Mouse (Mus musculus): ENCODE results near the gene Kcnc4. TPM values are rescaled to one million over a fixed set of nuclear protein-coding genes. Genes with fewer than 3 reads are reported as not detected.
A peak's percentile ranks its signal among the peaks of the same experiment; 100 is the strongest.

Kcnc4 gene
- polyA plus RNA-seq, 1 experiment from 2014 or later = 0.11 TPM

DNA sequence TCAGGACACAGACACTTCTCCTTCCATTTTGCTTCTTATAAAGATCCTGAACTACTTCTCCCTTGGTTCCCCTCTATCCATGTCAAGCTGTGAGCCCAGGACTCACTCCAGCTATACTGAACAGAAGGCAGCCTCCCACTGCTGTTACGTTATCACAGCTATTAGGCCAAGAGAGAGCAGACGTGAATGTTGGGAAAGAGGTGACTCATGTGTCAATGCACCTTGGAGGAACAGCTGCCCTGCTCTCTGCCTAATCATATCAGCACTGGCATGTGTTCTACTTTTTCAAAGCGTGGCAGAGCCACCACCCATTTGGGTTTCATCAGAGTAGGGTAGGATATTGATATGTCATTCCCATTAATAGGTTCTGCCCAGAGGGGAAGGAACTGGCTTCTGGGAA is 12.5 kb downstream of the Kcnc4 start:
- Histone ChIP-seq H3K4me1 (replicated peaks) (no peaks in the 10 kb centered on the region), H3K9me3 (no peaks in the 10 kb centered on the region), H3K9ac (no peak overlapping the region), H3K4me3 (replicated peaks) (no peak overlapping the region), H3K27ac (no peak overlapping the region), H3K36me3 (no peaks in the 10 kb centered on the region), H3K4me2 (replicated peaks) (no peak overlapping the region), H3K27me3 (replicated peaks) (no peaks in the 10 kb centered on the region)
- WGBS = 57% methylated on average over 3 of the region's 3 CpGs
- ATAC-seq = peak; percentile 58; the same call in 1 of the 2 replicates

DNA sequence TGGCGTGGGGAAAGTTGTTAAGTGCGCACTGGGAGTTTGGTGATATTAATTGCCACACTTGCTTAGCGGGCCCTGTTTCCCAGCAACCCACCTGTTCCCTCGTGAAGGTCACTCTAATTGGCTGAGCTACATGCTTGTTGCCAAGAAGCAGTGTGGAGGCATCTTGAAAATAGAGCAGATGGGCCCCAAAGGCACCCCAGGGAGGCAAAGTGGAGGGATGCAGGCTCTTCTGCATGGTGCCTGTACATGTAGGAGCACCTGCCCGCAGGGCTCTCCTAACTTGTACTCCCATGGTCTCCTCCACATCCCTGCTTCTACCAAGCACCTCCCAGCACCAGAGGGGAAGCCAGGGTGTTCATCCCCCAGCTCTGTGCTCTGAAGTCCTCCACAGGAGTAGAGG is 15.5 kb downstream of the Kcnc4 start:
- WGBS = 68% methylated on average over 5 of the region's 5 CpGs
- H3K4me1 ChIP-seq (replicated peaks) = no peaks in the 10 kb centered on the region
- no peak overlapping the region for H3K4me2 ChIP-seq (replicated peaks)
- no peaks in the 10 kb centered on the region for H3K9me3 ChIP-seq
- H3K27me3 ChIP-seq (replicated peaks) = 0 out of 2 replicates have a peak, but pooled peaks cover 4% of the 10 kb centered on the region
- H3K4me3 ChIP-seq (replicated peaks) = no peak overlapping the region
- ATAC-seq = no peak
- H3K36me3 ChIP-seq = no peaks in the 10 kb centered on the region
- H3K27ac ChIP-seq = no peak overlapping the region
- no peak overlapping the region for H3K9ac ChIP-seq

DNA sequence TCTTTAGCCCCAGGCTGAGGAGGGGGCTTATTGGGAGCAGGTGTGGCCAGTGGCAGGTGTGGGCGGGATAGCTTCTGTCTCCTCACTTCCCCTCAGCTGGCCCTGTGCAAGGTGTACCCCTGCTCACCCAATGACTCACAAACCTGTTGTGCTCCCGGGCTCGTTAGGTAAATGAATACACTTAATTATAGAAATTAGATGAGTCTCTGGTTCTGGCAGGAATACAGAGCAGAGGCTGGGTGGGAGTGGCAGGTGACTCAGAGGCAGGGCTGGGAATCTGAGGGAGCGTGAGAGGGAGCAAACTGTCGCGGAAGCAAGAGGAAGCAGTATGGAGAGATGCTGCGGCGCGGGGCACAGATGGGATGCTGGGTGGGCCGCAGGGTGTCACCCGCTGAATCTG is 17.2 kb downstream of the Kcnc4 start:
- H3K4me2 ChIP-seq (replicated peaks) = no peak overlapping the region
- WGBS = 82% methylated on average over 11 of the region's 11 CpGs

DNA sequence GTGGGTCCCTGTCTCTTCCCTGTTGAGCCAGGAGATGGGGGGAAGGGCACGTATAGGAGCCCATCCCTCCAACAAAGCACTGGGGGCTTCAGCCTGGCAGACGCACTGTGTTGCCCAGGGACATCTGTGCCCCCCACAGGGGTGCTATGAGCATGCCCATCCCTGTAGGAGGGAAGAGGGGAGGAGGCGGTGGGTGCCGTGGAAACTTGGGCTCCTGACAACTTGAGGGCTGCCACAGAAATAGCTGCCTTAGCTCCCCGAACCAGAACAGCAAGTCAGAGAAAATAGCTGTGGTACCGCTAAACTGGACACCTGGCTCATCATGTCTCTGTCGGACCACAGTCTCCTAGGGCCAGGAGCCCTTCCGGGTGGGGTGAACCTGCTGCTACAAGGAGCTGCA is 18.0 kb downstream of the Kcnc4 start:
- no peak overlapping the region for H3K4me3 ChIP-seq (replicated peaks)
- no peaks in the 10 kb centered on the region for H3K36me3 ChIP-seq
- H3K4me2 ChIP-seq (replicated peaks) = no peak overlapping the region
- 0 out of 2 replicates have a peak, but pooled peaks cover 4% of the 10 kb centered on the region for H3K27me3 ChIP-seq (replicated peaks)
- ATAC-seq = no peak
- H3K4me1 ChIP-seq (replicated peaks) = no peaks in the 10 kb centered on the region
- H3K27ac ChIP-seq = no peak overlapping the region
- H3K9me3 ChIP-seq = no peaks in the 10 kb centered on the region
- no peak overlapping the region for H3K9ac ChIP-seq
- 77% methylated on average over 8 of the region's 8 CpGs for WGBS

More for the DNA sequence above, 17.2 kb downstream of the Kcnc4 start:
- H3K9ac ChIP-seq = no peak overlapping the region
- no peaks in the 10 kb centered on the region for H3K9me3 ChIP-seq
- no peaks in the 10 kb centered on the region for H3K36me3 ChIP-seq
- H3K4me3 ChIP-seq (replicated peaks) = no peak overlapping the region
- no peaks in the 10 kb centered on the region for H3K4me1 ChIP-seq (replicated peaks)
- H3K27ac ChIP-seq = no peak overlapping the region
- H3K27me3 ChIP-seq (replicated peaks) = 0 out of 2 replicates have a peak, but pooled peaks cover 4% of the 10 kb centered on the region
- no peak for ATAC-seq

DNA sequence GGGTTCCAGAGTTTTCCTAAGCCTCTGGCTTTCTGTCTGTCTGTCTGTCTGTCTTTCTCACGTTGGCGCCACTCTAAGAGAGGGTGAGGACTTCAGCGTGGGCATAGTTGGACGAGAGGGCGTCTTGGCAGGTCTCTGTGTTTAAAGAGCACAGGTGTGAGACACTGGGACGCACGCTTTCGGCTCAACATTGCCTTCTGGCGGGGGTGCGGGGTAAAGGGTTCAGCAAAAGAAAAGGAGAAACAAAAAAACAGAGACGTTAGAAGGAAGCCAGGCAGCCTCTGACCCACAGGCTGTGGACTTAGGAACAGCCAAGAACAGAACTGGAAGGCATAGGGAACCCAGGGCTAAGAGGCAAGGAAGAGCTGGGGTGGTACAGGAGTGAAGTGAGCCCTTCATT is 20.1 kb downstream of the Kcnc4 start:
- Histone ChIP-seq H3K9ac (no peak overlapping the region), H3K36me3 (no peaks in the 10 kb centered on the region), H3K9me3 (no peaks in the 10 kb centered on the region), H3K27me3 (replicated peaks) (0 out of 2 replicates have a peak, but pooled peaks cover 4% of the 10 kb centered on the region), H3K4me3 (replicated peaks) (no peak overlapping the region), H3K4me2 (replicated peaks) (no peak overlapping the region), H3K4me1 (replicated peaks) (no peaks in the 10 kb centered on the region), H3K27ac (no peak overlapping the region)
- ATAC-seq = no peak
- 88% methylated on average over 11 of the region's 11 CpGs for WGBS

DNA sequence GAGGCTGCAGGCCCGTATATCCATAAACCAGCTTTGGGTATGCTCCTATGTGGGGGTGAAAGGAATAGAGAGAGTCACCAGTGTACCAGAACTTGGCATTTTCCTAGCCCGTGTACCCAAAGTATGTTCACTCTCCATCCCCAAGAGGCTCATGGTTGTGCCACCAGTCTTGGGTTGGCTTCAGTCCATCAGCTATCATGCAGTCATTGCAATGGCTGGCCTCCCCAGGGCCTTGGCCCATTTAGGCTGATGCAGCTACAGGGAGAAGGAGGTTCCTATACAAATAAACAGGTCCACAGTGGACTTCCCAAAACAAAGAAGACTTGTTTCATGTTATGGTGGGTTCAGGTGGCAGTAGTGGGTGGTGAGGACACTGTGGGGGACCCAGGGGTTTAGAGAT is 21.7 kb downstream of the Kcnc4 start:
- Histone ChIP-seq H3K27me3 (replicated peaks) (0 out of 2 replicates have a peak, but pooled peaks cover 4% of the 10 kb centered on the region), H3K36me3 (no peaks in the 10 kb centered on the region), H3K9me3 (no peaks in the 10 kb centered on the region), H3K4me1 (replicated peaks) (no peaks in the 10 kb centered on the region), H3K9ac (no peak overlapping the region), H3K4me2 (replicated peaks) (no peak overlapping the region), H3K27ac (no peak overlapping the region), H3K4me3 (replicated peaks) (no peak overlapping the region)
- WGBS = 87% methylated on average over 2 of the region's 2 CpGs
- ATAC-seq = no peak

DNA sequence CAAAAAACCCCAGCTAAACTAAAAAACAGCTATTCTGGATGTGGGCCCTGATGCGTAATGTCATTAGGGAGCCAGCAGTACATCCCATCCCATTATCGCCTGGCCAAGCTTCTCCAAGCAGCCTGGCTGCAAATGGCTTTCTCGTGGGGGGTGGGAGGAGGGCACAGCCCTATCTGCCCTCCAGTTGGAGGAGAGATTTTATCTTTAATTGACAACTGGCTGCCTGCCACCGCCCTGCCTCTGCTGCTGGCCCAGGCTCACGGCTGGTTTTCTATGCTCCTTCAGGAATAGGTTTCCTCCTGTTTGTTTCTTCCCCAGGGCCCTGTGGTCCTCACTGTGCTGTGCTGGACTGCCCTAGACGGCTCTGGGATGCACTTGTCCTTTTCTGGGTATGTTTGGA is 22.9 kb downstream of the Kcnc4 start:
- WGBS = 47% methylated on average over 6 of the region's 6 CpGs
- H3K9me3 ChIP-seq = no peaks in the 10 kb centered on the region
- H3K4me2 ChIP-seq (replicated peaks) = no peak overlapping the region
- H3K9ac ChIP-seq = no peak overlapping the region
- H3K27me3 ChIP-seq (replicated peaks) = 0 out of 2 replicates have a peak, but pooled peaks cover 4% of the 10 kb centered on the region
- H3K4me3 ChIP-seq (replicated peaks) = no peak overlapping the region
- no peaks in the 10 kb centered on the region for H3K4me1 ChIP-seq (replicated peaks)
- ATAC-seq = no peak
- H3K27ac ChIP-seq = no peak overlapping the region
- H3K36me3 ChIP-seq = no peaks in the 10 kb centered on the region

DNA sequence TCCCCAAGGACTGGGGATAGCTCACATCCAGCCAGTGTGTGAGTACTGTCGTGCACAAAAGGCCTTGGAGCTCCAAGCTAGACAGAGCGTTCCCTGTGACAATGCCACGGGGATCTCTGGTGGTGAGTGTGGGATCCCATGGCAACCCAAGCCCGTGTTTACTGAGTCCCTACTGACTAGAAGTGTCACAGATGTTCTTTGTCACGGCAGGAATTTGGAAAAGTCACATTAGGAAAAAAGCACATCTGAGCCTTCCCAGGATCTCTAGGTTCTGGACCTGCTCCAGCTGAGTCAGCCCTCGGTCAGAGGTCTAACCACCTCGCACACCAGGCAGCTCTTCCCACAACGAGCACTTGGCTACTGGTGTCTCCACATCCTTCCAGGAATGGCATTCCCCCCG is 25.7 kb downstream of the Kcnc4 start:
- Histone ChIP-seq H3K27ac (no peak overlapping the region), H3K4me1 (replicated peaks) (no peaks in the 10 kb centered on the region), H3K4me3 (replicated peaks) (no peak overlapping the region), H3K36me3 (no peaks in the 10 kb centered on the region), H3K9ac (no peak overlapping the region), H3K27me3 (replicated peaks) (no peaks in the 10 kb centered on the region), H3K9me3 (no peaks in the 10 kb centered on the region), H3K4me2 (replicated peaks) (no peak overlapping the region)
- no peak for ATAC-seq
- WGBS = 46% methylated on average over 9 of the region's 9 CpGs

DNA sequence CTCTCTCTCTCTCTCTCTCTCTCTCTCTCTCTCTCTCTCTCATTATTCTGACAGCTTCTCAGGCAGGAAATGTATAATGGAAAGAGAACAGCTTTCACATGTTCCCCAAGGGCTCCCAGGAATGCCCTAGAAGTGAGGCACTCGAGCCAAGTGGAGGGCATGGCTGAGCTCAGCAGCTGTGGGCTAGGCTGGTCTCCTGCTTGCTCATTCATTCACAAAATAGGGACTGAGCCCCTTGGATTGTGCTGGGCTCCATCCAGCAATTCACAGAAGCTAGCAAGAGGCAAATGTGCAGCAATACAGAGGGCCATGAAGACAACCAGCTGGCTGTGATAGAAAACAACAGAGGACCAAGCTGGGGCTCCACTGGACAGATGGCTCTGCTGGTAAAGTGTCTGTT is 28.1 kb downstream of the Kcnc4 start:
- Histone ChIP-seq H3K4me3 (replicated peaks) (no peak overlapping the region), H3K9ac (no peak overlapping the region), H3K4me1 (replicated peaks) (no peaks in the 10 kb centered on the region), H3K27ac (no peak overlapping the region), H3K27me3 (replicated peaks) (no peaks in the 10 kb centered on the region), H3K36me3 (no peaks in the 10 kb centered on the region), H3K9me3 (no peaks in the 10 kb centered on the region), H3K4me2 (replicated peaks) (no peak overlapping the region)
- ATAC-seq = no peak
- WGBS = 24% methylated on average over 1 of the region's 1 CpGs

DNA sequence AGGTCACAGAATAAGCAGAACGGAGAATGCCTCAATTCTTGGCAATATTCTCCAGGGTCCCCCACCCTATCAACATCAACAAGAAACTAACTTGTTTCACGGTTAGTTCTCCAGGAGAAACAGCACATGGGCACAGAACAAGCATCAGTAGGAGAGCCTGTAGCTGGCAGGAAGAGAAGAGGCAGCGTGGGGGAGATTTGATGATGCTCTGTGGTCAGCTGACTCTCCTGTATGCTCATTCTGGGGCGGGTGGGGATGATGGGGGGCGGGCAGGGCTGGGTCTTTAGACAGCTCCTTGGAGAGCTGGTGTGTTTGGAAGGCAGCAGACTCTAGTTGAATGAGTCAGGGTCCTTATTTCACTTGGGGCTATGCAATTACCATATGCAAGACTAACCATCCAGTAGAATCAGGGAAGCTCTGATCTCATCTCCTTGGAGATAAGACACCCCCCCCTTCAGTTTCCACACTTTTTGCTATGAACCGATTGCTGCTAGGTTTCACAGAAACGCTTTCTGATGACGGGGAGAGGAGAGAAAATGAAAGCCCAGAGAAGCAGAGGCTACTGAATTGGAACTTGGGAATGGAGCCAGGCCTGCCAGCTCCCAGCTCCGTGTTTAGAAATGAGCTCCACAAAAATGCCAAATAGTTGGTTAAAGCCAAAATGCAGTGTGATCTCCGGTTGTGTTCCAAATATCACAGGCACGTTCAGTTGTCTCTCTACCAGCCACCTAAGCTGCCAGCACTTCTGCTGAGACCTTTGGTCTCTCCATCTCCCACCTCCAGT is 34.9 kb downstream of the Kcnc4 start:
- no peak overlapping the region for H3K27ac ChIP-seq
- WGBS = 70% methylated on average over 11 of the region's 11 CpGs
- no peaks in the 10 kb centered on the region for H3K36me3 ChIP-seq
- no peak overlapping the region for H3K4me3 ChIP-seq (replicated peaks)
- no peak overlapping the region for H3K4me2 ChIP-seq (replicated peaks)
- H3K4me1 ChIP-seq (replicated peaks) = no peaks in the 10 kb centered on the region
- H3K27me3 ChIP-seq (replicated peaks) = no peaks in the 10 kb centered on the region
- no peaks in the 10 kb centered on the region for H3K9me3 ChIP-seq
- no peak overlapping the region for H3K9ac ChIP-seq
- ATAC-seq = no peak

DNA sequence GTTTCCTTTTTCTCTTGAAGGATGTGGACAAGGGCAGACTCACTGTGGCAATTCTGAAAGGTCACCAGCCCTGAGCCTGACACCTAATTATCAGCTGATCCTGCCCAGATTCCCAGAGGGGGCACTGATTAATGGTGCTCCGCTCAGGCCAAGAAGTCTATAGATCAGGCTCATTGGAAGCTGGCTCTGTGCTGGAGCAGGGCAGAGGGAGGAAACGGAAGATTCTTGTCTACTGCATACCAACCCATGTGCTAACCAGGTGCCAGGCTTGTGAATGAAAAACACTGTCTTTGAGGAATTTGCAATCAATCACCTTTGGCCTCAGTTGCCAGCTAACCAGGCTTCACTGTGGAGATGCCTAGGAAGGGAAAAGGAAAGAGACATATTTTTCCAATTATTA is 39.2 kb downstream of the Kcnc4 start:
- Histone ChIP-seq H3K4me3 (replicated peaks) (no peak overlapping the region), H3K9ac (no peak overlapping the region), H3K27me3 (replicated peaks) (no peaks in the 10 kb centered on the region), H3K9me3 (no peaks in the 10 kb centered on the region), H3K36me3 (no peaks in the 10 kb centered on the region), H3K4me2 (replicated peaks) (no peak overlapping the region), H3K27ac (no peak overlapping the region), H3K4me1 (replicated peaks) (no peaks in the 10 kb centered on the region)
- WGBS = 48% methylated on average over 2 of the region's 2 CpGs
- no peak for ATAC-seq

DNA sequence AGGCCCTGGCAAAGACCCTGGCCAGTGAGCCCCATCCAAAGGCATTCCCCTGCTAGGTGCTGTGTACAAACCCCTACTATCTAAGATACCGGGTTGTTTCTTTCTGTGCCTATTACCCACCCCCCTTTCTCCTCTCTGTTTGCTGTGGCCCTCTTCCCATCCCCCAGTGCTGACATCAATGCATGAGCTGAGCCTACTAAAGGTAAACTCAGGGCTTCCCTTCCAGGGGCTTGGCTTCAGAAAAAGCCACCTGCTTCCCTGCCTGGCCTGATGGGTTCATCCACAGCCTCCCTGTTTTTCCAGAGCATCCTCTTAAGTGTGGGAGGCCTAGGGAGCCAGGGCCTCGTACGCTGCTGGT is 42.1 kb downstream of the Kcnc4 start:
- WGBS = 63% methylated on average over 3 of the region's 3 CpGs
- ATAC-seq = no peak
- Histone ChIP-seq H3K9me3 (no peaks in the 10 kb centered on the region), H3K9ac (no peak overlapping the region), H3K4me1 (replicated peaks) (no peaks in the 10 kb centered on the region), H3K27ac (no peak overlapping the region), H3K27me3 (replicated peaks) (no peaks in the 10 kb centered on the region), H3K4me2 (replicated peaks) (no peak overlapping the region), H3K4me3 (replicated peaks) (no peak overlapping the region), H3K36me3 (no peaks in the 10 kb centered on the region)

DNA sequence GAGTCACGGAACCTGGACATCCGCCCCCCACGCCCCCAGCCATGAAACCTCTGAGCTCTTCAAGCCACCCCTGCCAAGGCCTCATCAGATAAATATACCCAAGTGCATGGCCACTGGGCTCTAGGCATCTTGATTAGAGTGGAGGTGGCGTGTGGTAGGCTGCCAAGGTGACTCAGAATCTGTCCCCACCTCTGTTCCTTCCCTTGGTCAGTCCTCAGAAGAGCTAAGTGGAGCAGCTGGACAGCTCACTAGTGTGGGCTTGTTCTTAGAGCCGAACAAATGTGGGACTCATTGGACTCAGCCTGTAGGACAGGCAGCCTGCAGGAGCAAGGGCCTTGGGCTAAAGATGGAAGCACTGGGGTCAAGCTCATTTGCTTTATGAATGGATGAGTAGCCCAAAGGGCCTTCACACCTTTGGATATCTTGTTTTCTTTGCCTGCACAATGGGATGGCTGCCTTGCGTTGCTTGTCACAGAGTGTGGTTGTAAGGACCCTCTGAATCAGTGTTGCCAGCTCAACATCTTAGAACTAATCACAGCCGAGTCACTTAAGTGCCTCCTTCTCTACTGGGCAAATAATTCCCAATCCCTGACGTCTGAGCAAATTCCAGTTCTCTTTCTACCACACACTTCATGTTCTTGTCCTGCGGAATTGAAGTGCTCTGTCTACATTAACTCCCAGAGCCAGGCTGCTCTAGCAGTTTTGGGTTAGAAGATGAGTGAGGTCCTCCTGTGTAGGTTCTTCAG is 42.6 kb downstream of the Kcnc4 start:
- 74% methylated on average over 9 of the region's 9 CpGs for WGBS
- no peak overlapping the region for H3K9ac ChIP-seq
- no peak for ATAC-seq
- no peak overlapping the region for H3K4me3 ChIP-seq (replicated peaks)
- no peak overlapping the region for H3K4me2 ChIP-seq (replicated peaks)
- no peaks in the 10 kb centered on the region for H3K9me3 ChIP-seq
- H3K36me3 ChIP-seq = no peaks in the 10 kb centered on the region
- H3K27me3 ChIP-seq (replicated peaks) = no peaks in the 10 kb centered on the region
- H3K27ac ChIP-seq = no peak overlapping the region
- no peaks in the 10 kb centered on the region for H3K4me1 ChIP-seq (replicated peaks)

All from intestine, embryonic 15.5 days (tissue).